Mouse (Mus musculus) heart, postnatal 0 days (tissue): ENCODE measurements around the gene Rnf185. TPM values are rescaled to one million over a fixed set of nuclear protein-coding genes. Genes with fewer than 3 reads are reported as not detected.

Experiments
- ATAC-seq: fragments of 200-750 bp; cut with Nextera tagmentation; 2 replicates; pipeline ENCODE4 v1.8.0; 2017; ENCODE audit warnings: low read depth, moderate number of reproducible peaks, moderate library complexity; ENCODE audit not compliant: insufficient read depth
- DNase-seq: peaks from one replicate; pipeline ENCODE4 v3.0.0-alpha.2; 2016; ENCODE audit warnings: low spot score
- H3K27ac ChIP-seq: fragments of 300-500 bp; sonication (generic); 2 replicates; pipeline ENCODE4 v1.5.1; 2014; ENCODE audit warnings: low read depth, mild to moderate bottlenecking
- H3K27me3 ChIP-seq: fragments of 300-500 bp; sonication (generic); 2 replicates; pipeline ENCODE4 v1.6.1; 2014; ENCODE audit warnings: low read length, mixed read lengths; ENCODE audit not compliant: control insufficient read depth, insufficient read depth
- H3K36me3 ChIP-seq: fragments of 300-500 bp; sonication (generic); replicated peaks from 2 replicates; pipeline ENCODE4 v1.6.1; 2014; ENCODE audit warnings: low read length, mixed read lengths; ENCODE audit not compliant: control insufficient read depth, insufficient read depth
- H3K4me1 ChIP-seq: fragments of 300-500 bp; sonication (generic); 2 replicates; pipeline ENCODE4 v1.6.1; 2014; ENCODE audit warnings: antibody characterized with exemption; ENCODE audit not compliant: control insufficient read depth, insufficient read depth
- H3K4me2 ChIP-seq: fragments of 300-500 bp; sonication (generic); 2 replicates; pipeline ENCODE4 v1.6.1; 2014; ENCODE audit warnings: low read depth, mild to moderate bottlenecking, low read length, moderate library complexity
- H3K4me3 ChIP-seq: fragments of 300-500 bp; sonication (generic); 2 replicates; pipeline ENCODE4 v1.5.1; 2014; ENCODE audit warnings: low read depth, low read length
- H3K9ac ChIP-seq: fragments of 300-500 bp; sonication (generic); replicated peaks from 2 replicates; pipeline ENCODE4 v1.6.1; 2014; ENCODE audit warnings: low read depth, low read length, mixed read lengths
- H3K9me3 ChIP-seq: fragments of 300-500 bp; sonication (generic); replicated peaks from 2 replicates; pipeline ENCODE4 v1.6.1; 2016; ENCODE audit warnings: low read length; ENCODE audit not compliant: control insufficient read depth
- CTCF ChIP-seq: IDR thresholded peaks from 2 replicates; pipeline ENCODE4 v1.5.1; 2016; ENCODE audit warnings: antibody characterized with exemption, control low read depth, low read depth
- EP300 ChIP-seq: IDR thresholded peaks from 2 replicates; pipeline ENCODE4 v1.6.1; 2016; ENCODE audit warnings: antibody characterized with exemption, low read depth
- WGBS: fragments of 180-500 bp; shearing (Covaris S2); extraction: QIAGEN DNeasy Blood & Tissue Kit; methylation state at CpG from one replicate; pipeline ENCODE4 v1.1.7; 2014; 5-methylcytosine and 5-hydroxymethylcytosine counted together
- polyA plus RNA-seq: library from polyadenylated mRNA; unstranded; fragments of >200 nt; fragmentation: Nextera tagmentation; extraction: Ambion mirVana; gene quantifications from 2 replicates; pipeline ENCODE4 v1.2.1, GENCODE M21; 2015
- total RNA-seq: library from RNA; depleted of rRNA; stranded (reverse); fragments of >200 nt; gene quantifications from 2 replicates; pipeline ENCODE4 v1.2.3, GENCODE M21; 2014; ENCODE audit warnings: low replicate concordance; rRNA removed

Rnf185 gene
- total RNA-seq (41.2 and 82.6 TPM in 2 replicates), polyA plus RNA-seq (22.9 and 23.6 TPM in 2 replicates)

- Histone ChIP-seq H3K9ac (peak within 1 kb of the TSS; percentile 66), H3K9me3 (no peaks in the 10 kb centered on the region), H3K36me3 (no peaks in the 10 kb centered on the region), H3K4me1 (peaks cover 4% of the 10 kb centered on the region; the same call in 1 of the 2 replicates), H3K27ac (peak within 1 kb of the TSS; percentile 94), H3K4me2 (peak within 1 kb of the TSS; percentile 92), H3K27me3 (no peaks in the 10 kb centered on the region), H3K4me3 (peak within 1 kb of the TSS; percentile 69)
- ATAC-seq (peak; percentile 97), DNase-seq (peak; percentile 98)
- peak; percentile 70; the same call in 1 of the 2 replicates for TF ChIP-seq EP300
- TF ChIP-seq CTCF = no peak
- under 1% methylated on average over 45 of the region's 45 CpGs for WGBS
These were observed at the start of gene Rnf185 for GRCm38 (mm10) chr11:3452167-3452639. Gene Rnf185, minus strand, starts transcription at chr11:3452363.

DNA sequence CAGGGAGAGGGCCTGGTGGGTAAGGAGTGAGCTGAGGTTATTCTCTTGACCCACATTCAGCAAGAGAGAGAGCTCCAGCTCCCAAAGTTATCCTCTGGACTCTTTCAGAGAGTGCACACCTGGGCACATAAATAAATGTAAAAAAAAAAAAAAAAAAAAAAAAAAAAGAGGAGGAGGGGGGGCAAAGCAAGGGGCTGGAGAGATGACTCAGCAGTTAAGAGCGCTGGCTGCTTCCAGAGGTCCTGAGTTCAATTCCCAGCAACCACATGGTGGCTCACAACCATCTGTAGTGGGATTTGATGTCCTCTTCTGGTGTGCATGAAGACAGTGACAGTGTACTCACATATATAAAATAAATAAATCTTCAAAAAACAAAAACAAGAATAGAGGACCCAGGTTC lies 45.1 kb upstream of the Rnf185 start:
- Histone ChIP-seq H3K36me3 (peaks cover 20% of the 10 kb centered on the region), H3K4me3 (no peak overlapping the region), H3K9me3 (no peaks in the 10 kb centered on the region), H3K4me2 (no peak overlapping the region), H3K4me1 (no peaks in the 10 kb centered on the region), H3K27ac (no peak overlapping the region), H3K9ac (no peak overlapping the region), H3K27me3 (no peaks in the 10 kb centered on the region)
- DNase-seq (no peak), ATAC-seq (no peak)
- 100% methylated on average over 1 of the region's 1 CpGs for WGBS
- no peak for TF ChIP-seq EP300
- no peak for TF ChIP-seq CTCF

DNA sequence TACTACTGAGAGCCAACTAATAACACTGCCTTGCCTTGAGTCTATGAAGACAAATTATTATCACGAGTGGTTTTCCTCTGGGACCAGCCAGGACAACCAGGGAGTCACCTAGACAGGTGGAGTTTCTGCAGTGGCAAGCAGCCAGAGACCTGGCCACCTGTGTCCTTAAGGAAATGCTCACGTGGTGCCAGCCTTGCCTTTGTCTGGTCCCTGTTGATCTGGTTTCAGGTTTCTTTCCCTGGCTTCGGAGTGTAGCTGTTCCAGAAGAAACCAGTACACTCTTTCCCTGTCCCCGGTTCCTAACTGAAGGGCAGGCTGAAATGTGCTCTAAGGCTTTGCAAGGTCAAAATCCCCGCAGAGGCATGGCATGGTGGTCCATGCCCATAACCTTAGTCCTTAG lies 44.6 kb upstream of the Rnf185 start:
- ATAC-seq = no peak
- Histone ChIP-seq H3K4me2 (no peak overlapping the region), H3K27ac (no peak overlapping the region), H3K9ac (no peak overlapping the region), H3K27me3 (no peaks in the 10 kb centered on the region), H3K36me3 (peaks cover 20% of the 10 kb centered on the region), H3K4me1 (no peaks in the 10 kb centered on the region), H3K4me3 (no peak overlapping the region), H3K9me3 (no peaks in the 10 kb centered on the region)
- DNase-seq = no peak
- WGBS = 65% methylated on average over 5 of the region's 5 CpGs
- no peak for TF ChIP-seq EP300
- no peak for TF ChIP-seq CTCF

DNA sequence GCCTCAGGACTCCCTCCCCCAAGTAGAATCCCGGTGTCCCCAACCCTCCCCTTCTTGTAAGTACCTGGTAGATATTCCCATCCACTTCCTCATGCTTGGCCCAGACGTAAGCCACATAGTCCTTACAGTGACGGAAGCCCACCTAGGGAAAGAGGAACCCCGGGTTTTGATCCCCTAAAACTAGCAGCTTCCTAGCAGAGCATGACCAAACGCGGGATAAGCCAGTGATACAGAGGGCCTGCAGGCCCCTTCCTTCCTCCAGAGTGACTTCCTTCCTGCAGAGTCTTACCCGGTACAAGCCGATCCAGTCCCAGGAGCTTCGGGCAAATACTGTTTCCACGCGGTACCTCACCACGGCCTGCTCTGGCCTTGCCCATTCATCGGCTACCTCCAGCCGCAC lies 43.3 kb upstream of the Rnf185 start:
- Histone ChIP-seq H3K9ac (no peak overlapping the region), H3K4me1 (no peaks in the 10 kb centered on the region), H3K9me3 (no peaks in the 10 kb centered on the region), H3K4me2 (no peak overlapping the region), H3K4me3 (no peak overlapping the region), H3K36me3 (peaks cover 15% of the 10 kb centered on the region), H3K27me3 (no peaks in the 10 kb centered on the region), H3K27ac (no peak overlapping the region)
- TF ChIP-seq CTCF (no peak), EP300 (no peak)
- DNase-seq (no peak), ATAC-seq (no peak)
- 68% methylated on average over 14 of the region's 14 CpGs for WGBS

- Histone ChIP-seq H3K9ac (no peak overlapping the region), H3K4me2 (no peak overlapping the region), H3K9me3 (no peaks in the 10 kb centered on the region), H3K4me3 (no peak overlapping the region), H3K4me1 (no peaks in the 10 kb centered on the region), H3K27ac (no peak overlapping the region), H3K27me3 (no peaks in the 10 kb centered on the region), H3K36me3 (peaks cover 15% of the 10 kb centered on the region)
- DNase-seq = no peak
- no peak for TF ChIP-seq EP300
- no peak for TF ChIP-seq CTCF
- WGBS = 76% methylated on average over 17 of the region's 17 CpGs
- ATAC-seq = no peak
These were observed 42.7 kb upstream of the Rnf185 start for GRCm38 (mm10) chr11:3494857-3495256.

DNA sequence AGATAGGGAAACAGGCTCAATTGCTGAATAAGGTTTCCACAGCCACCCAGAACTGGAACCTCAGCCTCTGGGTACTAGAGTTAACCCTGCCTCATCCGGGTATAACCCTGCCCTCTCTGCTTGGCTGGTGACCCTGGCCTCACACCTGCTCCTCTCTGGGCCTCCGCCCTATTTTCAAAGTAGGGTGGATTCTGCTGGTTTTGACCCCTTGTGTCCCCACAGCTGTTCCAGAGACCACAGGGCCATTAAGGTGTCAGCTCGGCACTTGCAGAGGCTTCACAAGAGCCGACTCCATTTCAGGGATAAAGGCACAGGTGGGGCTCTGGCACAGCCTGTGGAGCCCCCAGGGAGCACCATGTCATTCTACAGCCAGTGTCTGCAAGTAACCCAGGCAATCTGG lies 40.6 kb upstream of the Rnf185 start:
- no peak for TF ChIP-seq EP300
- TF ChIP-seq CTCF = no peak
- Histone ChIP-seq H3K4me2 (no peak overlapping the region), H3K27ac (no peak overlapping the region), H3K4me3 (no peak overlapping the region), H3K9me3 (no peaks in the 10 kb centered on the region), H3K27me3 (no peaks in the 10 kb centered on the region), H3K9ac (no peak overlapping the region), H3K36me3 (peaks cover 3% of the 10 kb centered on the region; the same call in 1 of the 2 replicates), H3K4me1 (no peaks in the 10 kb centered on the region)
- ATAC-seq (no peak), DNase-seq (no peak)
- WGBS = 66% methylated on average over 4 of the region's 4 CpGs
